Mouse (Mus musculus): ENCODE data around the gene Ttc7.

The Ttc7 gene

GRCm38 (mm10) chr17:87314530-87314946, 31.9 kb downstream of the Ttc7 start:
- DNase-seq (ENCODE audit: low spot score): peak; percentile 31

- peak; percentile 90 for DNase-seq (ENCODE audit: low spot score)
Observed at GRCm38 (mm10) chr17:87315021-87315531, 32.4 kb downstream of the Ttc7 start.

GRCm38 (mm10) chr17:87315891-87316763, 33.4 kb downstream of the Ttc7 start:
- no peak for DNase-seq (ENCODE audit: low spot score)

- no peak for DNase-seq (ENCODE audit: low spot score)
Observed at GRCm38 (mm10) chr17:87317271-87317670, 34.6 kb downstream of the Ttc7 start.

GRCm38 (mm10) chr17:87317947-87318346, 35.3 kb downstream of the Ttc7 start:
- DNase-seq (ENCODE audit: low spot score): no peak

GRCm38 (mm10) chr17:87321673-87322072, 39.0 kb downstream of the Ttc7 start:
- no peak for DNase-seq (ENCODE audit: low spot score)

GRCm38 (mm10) chr17:87323215-87323614, 40.5 kb downstream of the Ttc7 start:
- DNase-seq (ENCODE audit: low spot score): no peak

GRCm38 (mm10) chr17:87325501-87325900, 42.8 kb downstream of the Ttc7 start:
- no peak for DNase-seq (ENCODE audit: low spot score)

- peak; percentile 77 for DNase-seq (ENCODE audit: low spot score)
Observed at GRCm38 (mm10) chr17:87326987-87327386, 44.3 kb downstream of the Ttc7 start.

GRCm38 (mm10) chr17:87327645-87328044, 45.0 kb downstream of the Ttc7 start:
- no peak for DNase-seq (ENCODE audit: low spot score)

GRCm38 (mm10) chr17:87328177-87328768, 45.6 kb downstream of the Ttc7 start:
- DNase-seq (ENCODE audit: low spot score): no peak

GRCm38 (mm10) chr17:87329144-87329700, 46.5 kb downstream of the Ttc7 start:
- no peak for DNase-seq (ENCODE audit: low spot score)

- DNase-seq (ENCODE audit: low spot score): no peak
Observed at GRCm38 (mm10) chr17:87330250-87330920, 47.7 kb downstream of the Ttc7 start.

- DNase-seq (ENCODE audit: low spot score): no peak
Observed at GRCm38 (mm10) chr17:87330921-87331291, 48.2 kb downstream of the Ttc7 start.

- DNase-seq (ENCODE audit: low spot score): no peak
Observed at GRCm38 (mm10) chr17:87331336-87332141, 48.9 kb downstream of the Ttc7 start.

- DNase-seq (ENCODE audit: low spot score): no peak
Observed at GRCm38 (mm10) chr17:87332142-87332815, 49.6 kb downstream of the Ttc7 start.

GRCm38 (mm10) chr17:87332887-87333286, 50.2 kb downstream of the Ttc7 start:
- no peak for DNase-seq (ENCODE audit: low spot score)

GRCm38 (mm10) chr17:87334162-87334561, 51.5 kb downstream of the Ttc7 start:
- DNase-seq (ENCODE audit: low spot score): no peak

- no peak for DNase-seq (ENCODE audit: low spot score)
Observed at GRCm38 (mm10) chr17:87335152-87335551, 52.5 kb downstream of the Ttc7 start.

GRCm38 (mm10) chr17:87335727-87336126, 53.0 kb downstream of the Ttc7 start:
- no peak for DNase-seq (ENCODE audit: low spot score)

- no peak for DNase-seq (ENCODE audit: low spot score)
Observed at GRCm38 (mm10) chr17:87336910-87337309, 54.2 kb downstream of the Ttc7 start.

All from lung, postnatal 25 days (tissue).